Mouse (Mus musculus): ENCODE measurements around the gene Mmp25. TPM values are rescaled to one million over a fixed set of nuclear protein-coding genes. Genes with fewer than 3 reads are reported as not detected.

Gene Mmp25
- polyA plus RNA-seq, 3 experiments from 2014 or later = 0.80 to 6.6 (median 2.8) TPM

GRCm38 (mm10) chr17:23661526-23661925 lies 16.4 kb upstream of the Mmp25 start:
- ATAC-seq = no peak

GRCm38 (mm10) chr17:23660876-23661200 lies 15.8 kb upstream of the Mmp25 start:
- ATAC-seq = no peak

- no peak for ATAC-seq
These were observed 15.2 kb upstream of the Mmp25 start, which contains the start of gene Bicdl2 for GRCm38 (mm10) chr17:23660117-23660875. Gene Bicdl2 (plus strand): TSS chr17:23660506.

GRCm38 (mm10) chr17:23658450-23658849 lies 13.4 kb upstream of the Mmp25 start:
- no peak for ATAC-seq

GRCm38 (mm10) chr17:23654410-23654809 lies 9.3 kb upstream of the Mmp25 start:
- no peak for ATAC-seq

- ATAC-seq = no peak
These were observed 8.9 kb upstream of the Mmp25 start for GRCm38 (mm10) chr17:23654001-23654400.

GRCm38 (mm10) chr17:23653324-23653723 lies 8.2 kb upstream of the Mmp25 start:
- ATAC-seq = no peak

- no peak for ATAC-seq
These were observed 6.3 kb upstream of the Mmp25 start for GRCm38 (mm10) chr17:23651363-23651762.

- ATAC-seq = no peak
These were observed 817 bp upstream of the Mmp25 start for GRCm38 (mm10) chr17:23645894-23646293.

GRCm38 (mm10) chr17:23631241-23631640 lies 13.8 kb downstream of the Mmp25 start:
- ATAC-seq = no peak

GRCm38 (mm10) chr17:23630195-23631020 lies 14.7 kb downstream of the Mmp25 start:
- ATAC-seq = peak; percentile 98

- no peak for ATAC-seq
These were observed 17.3 kb downstream of the Mmp25 start for GRCm38 (mm10) chr17:23627813-23628212.

- peak; percentile 94 for ATAC-seq
These were observed 24.7 kb downstream of the Mmp25 start for GRCm38 (mm10) chr17:23620351-23620750.

- peak; percentile 53 for ATAC-seq
These were observed 28.0 kb downstream of the Mmp25 start for GRCm38 (mm10) chr17:23617087-23617486.

GRCm38 (mm10) chr17:23610361-23610800 lies 34.7 kb downstream of the Mmp25 start:
- peak; percentile 96 for ATAC-seq

- ATAC-seq = no peak
These were observed 35.5 kb downstream of the Mmp25 start for GRCm38 (mm10) chr17:23609612-23610011.

GRCm38 (mm10) chr17:23605220-23605619 lies 39.9 kb downstream of the Mmp25 start:
- no peak for ATAC-seq

GRCm38 (mm10) chr17:23604394-23604793 lies 40.7 kb downstream of the Mmp25 start:
- ATAC-seq = no peak

GRCm38 (mm10) chr17:23603542-23603941 lies 41.5 kb downstream of the Mmp25 start:
- no peak for ATAC-seq

GRCm38 (mm10) chr17:23603077-23603476 lies 42.0 kb downstream of the Mmp25 start:
- no peak for ATAC-seq

- ATAC-seq = no peak
These were observed 43.1 kb downstream of the Mmp25 start for GRCm38 (mm10) chr17:23601836-23602585.

- no peak for ATAC-seq
These were observed 44.1 kb downstream of the Mmp25 start, which contains the start of gene Zscan10 for GRCm38 (mm10) chr17:23600641-23601622. Gene Zscan10 (plus strand): TSS chr17:23600856.
